Mouse (Mus musculus): ENCODE results near the gene Glrx2. TPM values are rescaled to one million over a fixed set of nuclear protein-coding genes. Genes with fewer than 3 reads are reported as not detected.

The Glrx2 gene
- polyA plus RNA-seq, 1 experiment from 2014 or later: 71.2 TPM

- Histone ChIP-seq H3K9ac (ENCODE audit: low read length) (no peak overlapping the region), H3K27me3 (ENCODE audit: control insufficient read depth, insufficient read depth, low read length) (no peaks in the 10 kb centered on the region), H3K27ac (ENCODE audit: low read depth, low read length) (no peak overlapping the region), H3K36me3 (ENCODE audit: control insufficient read depth, insufficient read depth, low read length) (peaks cover 2% of the 10 kb centered on the region; the same call in 1 of the 2 replicates), H3K4me1 (ENCODE audit: control insufficient read depth, insufficient read depth, low read length) (peaks cover 4% of the 10 kb centered on the region; the same call in 1 of the 2 replicates), H3K9me3 (ENCODE audit: control insufficient read depth, low read length) (no peaks in the 10 kb centered on the region), H3K4me2 (no peak overlapping the region), H3K4me3 (ENCODE audit: low read depth, low read length) (no peak overlapping the region)
- ATAC-seq (ENCODE audit: low FRiP score) (no peak), DNase-seq (ENCODE audit: low spot score, missing footprints) (no peak)
- WGBS: 51% methylated on average over 20 of the region's 20 CpGs
Observed at GRCm38 (mm10) chr1:143770444-143771109, 54.4 kb downstream of the Glrx2 start.

GRCm38 (mm10) chr1:143773082-143773481 is 56.9 kb downstream of the Glrx2 start:
- H3K36me3 ChIP-seq (ENCODE audit: control insufficient read depth, insufficient read depth, low read length): no peaks in the 10 kb centered on the region
- 82% methylated on average over 7 of the region's 7 CpGs for WGBS
- H3K4me3 ChIP-seq (ENCODE audit: low read depth, low read length): no peak overlapping the region
- H3K9me3 ChIP-seq (ENCODE audit: control insufficient read depth, low read length): no peaks in the 10 kb centered on the region
- H3K27me3 ChIP-seq (ENCODE audit: control insufficient read depth, insufficient read depth, low read length): no peaks in the 10 kb centered on the region
- peaks cover 9% of the 10 kb centered on the region for H3K4me1 ChIP-seq (ENCODE audit: control insufficient read depth, insufficient read depth, low read length)
- ATAC-seq (ENCODE audit: low FRiP score) (no peak), DNase-seq (ENCODE audit: low spot score, missing footprints) (no peak)
- H3K4me2 ChIP-seq: no peak overlapping the region
- H3K9ac ChIP-seq (ENCODE audit: low read length): no peak overlapping the region
- H3K27ac ChIP-seq (ENCODE audit: low read depth, low read length): no peak overlapping the region

- Histone ChIP-seq H3K4me3 (ENCODE audit: low read depth, low read length) (no peak overlapping the region), H3K27ac (ENCODE audit: low read depth, low read length) (no peak overlapping the region), H3K27me3 (ENCODE audit: control insufficient read depth, insufficient read depth, low read length) (no peaks in the 10 kb centered on the region), H3K4me2 (no peak overlapping the region), H3K36me3 (ENCODE audit: control insufficient read depth, insufficient read depth, low read length) (no peaks in the 10 kb centered on the region), H3K4me1 (ENCODE audit: control insufficient read depth, insufficient read depth, low read length) (peaks cover 13% of the 10 kb centered on the region), H3K9ac (ENCODE audit: low read length) (no peak overlapping the region), H3K9me3 (ENCODE audit: control insufficient read depth, low read length) (no peaks in the 10 kb centered on the region)
- 89% methylated on average over 6 of the region's 6 CpGs for WGBS
- DNase-seq (ENCODE audit: low spot score, missing footprints): no peak
- ATAC-seq (ENCODE audit: low FRiP score): no peak
Observed at GRCm38 (mm10) chr1:143773909-143774308, 57.8 kb downstream of the Glrx2 start.

GRCm38 (mm10) chr1:143776446-143777411 is 60.6 kb downstream of the Glrx2 start, which contains the start of the genes Trove2 and Uchl5:
Gene Trove2, minus strand, starts transcription at chr1:143777068.
Gene Uchl5, plus strand, starts transcription at chr1:143777272.
- Histone ChIP-seq H3K4me2 (peak within 1 kb of the TSS; percentile 87), H3K4me1 (ENCODE audit: control insufficient read depth, insufficient read depth, low read length) (peaks cover 13% of the 10 kb centered on the region), H3K27me3 (ENCODE audit: control insufficient read depth, insufficient read depth, low read length) (no peaks in the 10 kb centered on the region), H3K4me3 (ENCODE audit: low read depth, low read length) (peak within 1 kb of the TSS; percentile 78), H3K36me3 (ENCODE audit: control insufficient read depth, insufficient read depth, low read length) (no peaks in the 10 kb centered on the region), H3K9me3 (ENCODE audit: control insufficient read depth, low read length) (no peaks in the 10 kb centered on the region), H3K27ac (ENCODE audit: low read depth, low read length) (peak within 1 kb of the TSS; percentile 44; the same call in 1 of the 2 replicates), H3K9ac (ENCODE audit: low read length) (peak within 1 kb of the TSS; percentile 91)
- WGBS: under 1% methylated on average over 79 of the region's 84 CpGs
- peak; percentile 98 for ATAC-seq (ENCODE audit: low FRiP score)
- peak; percentile 100 for DNase-seq (ENCODE audit: low spot score, missing footprints)

- DNase-seq (ENCODE audit: low spot score, missing footprints): no peak
- no peaks in the 10 kb centered on the region for H3K27me3 ChIP-seq (ENCODE audit: control insufficient read depth, insufficient read depth, low read length)
- WGBS: under 1% methylated on average over 38 of the region's 39 CpGs
- ATAC-seq (ENCODE audit: low FRiP score): peak; percentile 58
- H3K9me3 ChIP-seq (ENCODE audit: control insufficient read depth, low read length): no peaks in the 10 kb centered on the region
- H3K4me2 ChIP-seq: peak overlapping the region; percentile 87
- peak overlapping the region; percentile 91 for H3K9ac ChIP-seq (ENCODE audit: low read length)
- peaks cover 13% of the 10 kb centered on the region for H3K4me1 ChIP-seq (ENCODE audit: control insufficient read depth, insufficient read depth, low read length)
- H3K36me3 ChIP-seq (ENCODE audit: control insufficient read depth, insufficient read depth, low read length): no peaks in the 10 kb centered on the region
- peak overlapping the region; percentile 44; the same call in 1 of the 2 replicates for H3K27ac ChIP-seq (ENCODE audit: low read depth, low read length)
- H3K4me3 ChIP-seq (ENCODE audit: low read depth, low read length): peak overlapping the region; percentile 78
Observed at GRCm38 (mm10) chr1:143777558-143778218, 61.5 kb downstream of the Glrx2 start.

- ATAC-seq (ENCODE audit: low FRiP score): no peak
Observed at GRCm38 (mm10) chr1:143788584-143789227, 72.6 kb downstream of the Glrx2 start.

More at GRCm38 (mm10) chr1:143788584-143789227, 72.6 kb downstream of the Glrx2 start:
- Histone ChIP-seq H3K4me2 (no peak overlapping the region), H3K9ac (ENCODE audit: low read length) (no peak overlapping the region), H3K4me3 (ENCODE audit: low read depth, low read length) (no peak overlapping the region), H3K27me3 (ENCODE audit: control insufficient read depth, insufficient read depth, low read length) (no peaks in the 10 kb centered on the region), H3K4me1 (ENCODE audit: control insufficient read depth, insufficient read depth, low read length) (no peaks in the 10 kb centered on the region), H3K27ac (ENCODE audit: low read depth, low read length) (no peak overlapping the region), H3K9me3 (ENCODE audit: control insufficient read depth, low read length) (no peaks in the 10 kb centered on the region), H3K36me3 (ENCODE audit: control insufficient read depth, insufficient read depth, low read length) (peaks cover 2% of the 10 kb centered on the region; the same call in 1 of the 2 replicates)
- WGBS: 74% methylated on average over 2 of the region's 2 CpGs
- peak; percentile 87 for DNase-seq (ENCODE audit: low spot score, missing footprints)

Other genes starting within 250 kb of the Glrx2 start
- 1.2 and 1.6 TPM in 2 replicates for gene B3galt2, start 75.7 kb upstream of the Glrx2 start, polyA plus RNA-seq (2014; fragmentation: Nextera tagmentation; extraction: Ambion mirVana)
- 27.8 and 28.4 TPM in 2 replicates for gene Cdc73, start 13.4 kb upstream of the Glrx2 start, polyA plus RNA-seq (2014; fragmentation: Nextera tagmentation; extraction: Ambion mirVana)
- gene Trove2, start 60.7 kb downstream of the Glrx2 start, polyA plus RNA-seq (2014; fragmentation: Nextera tagmentation; extraction: Ambion mirVana): 42.2 and 47.0 TPM in 2 replicates
- gene Uchl5, start 60.9 kb downstream of the Glrx2 start, polyA plus RNA-seq (2014; fragmentation: Nextera tagmentation; extraction: Ambion mirVana): 84.5 and 88.5 TPM in 2 replicates

Data from midbrain, embryonic 11.5 days (tissue).